In the genomic region with DNA sequence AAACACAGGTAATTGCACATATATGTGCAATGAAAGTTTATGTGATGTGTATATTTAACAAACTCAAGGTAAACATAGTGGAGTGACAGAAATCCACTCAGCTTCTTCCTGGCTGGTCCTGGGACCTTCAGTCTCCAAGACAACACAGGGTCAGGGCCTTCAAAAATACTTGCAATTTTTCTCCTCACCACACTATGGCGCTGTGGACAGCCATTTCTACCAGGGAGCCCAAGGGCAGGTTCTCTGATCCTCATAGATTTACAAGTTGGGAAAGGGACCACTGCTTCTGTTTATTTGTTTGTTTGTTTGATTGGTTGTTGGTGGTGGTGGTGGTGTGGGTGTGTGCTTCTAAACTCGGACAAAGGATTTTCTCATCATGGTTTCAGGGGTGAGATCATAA, we compare ENCODE assay signal across 10 mouse cellular contexts. TPM values are rescaled to one million over a fixed set of nuclear protein-coding genes. Genes with fewer than 3 reads are reported as not detected.
DNase-seq lines count a peak whose midpoint lies in the region; ATAC-seq and TF ChIP-seq lines count a peak whose summit lies in the region.
"Had no signal": no experiment of that assay in that cellular context is flagged by ENCODE, and none has a peak within 500 bp of the region (broad histone marks: within the 10 kb centered on the region; RNA-seq: fewer than 3 reads in every experiment).

No protein-coding gene starts in this region.

- intact Hi-C loops in gastrocnemius, postnatal 14 days (cut with DNase I; ENCODE audit: low total_unique reads), result loop anchor here (5.0 kb wide), 2 partner anchors 35 to 125 kb away; no protein-coding TSS in a partner anchor

- no peaks in the 10 kb centered on the region for H3K4me1 ChIP-seq in thymus, adult 2 months (replicated peaks; ENCODE audit: control insufficient read depth, insufficient read depth, low read length)
- H3K4me1 ChIP-seq in embryonic facial prominence, embryonic 11.5 days (ENCODE audit: control insufficient read depth, insufficient read depth, low read length), result no peaks in the 10 kb centered on the region; the same call in 1 of the 2 replicates

- no peak for TF ChIP-seq CTCF in thymus, adult 2 months (IDR thresholded peaks at IDR 0.05; ENCODE audit: borderline replicate concordance, control insufficient read depth, extremely low read depth, insufficient read depth, low read length, poor library complexity)

- no peaks in the 10 kb centered on the region for H3K36me3 ChIP-seq in thymus, adult 2 months (ENCODE audit: control insufficient read depth, insufficient read depth, low read length)
- no peaks in the 10 kb centered on the region for H3K36me3 ChIP-seq in embryonic facial prominence, embryonic 11.5 days (replicated peaks; ENCODE audit: control insufficient read depth, insufficient read depth, low read depth, low read length)
- H3K36me3 ChIP-seq: hindbrain, embryonic 15.5 days had no signal

- peaks cover 11% of the 10 kb centered on the region; the same call in 1 of the 2 replicates for H3K27me3 ChIP-seq in thymus, adult 2 months (ENCODE audit: control insufficient read depth, insufficient read depth, low read length)
- peaks cover 21% of the 10 kb centered on the region for H3K27me3 ChIP-seq in embryonic facial prominence, embryonic 11.5 days (ENCODE audit: control insufficient read depth, insufficient read depth, low read length)

- DNase-seq in gastrocnemius, adult 18-20 months (ENCODE audit: low spot score), result peak; percentile 43
- no peak for DNase-seq in gastrocnemius, postnatal 14 days
- peak; percentile 29 for DNase-seq in thymus, adult 2 months
- DNase-seq in thymus, adult 18-20 months, result no peak
- peak; percentile 29 for DNase-seq in embryonic facial prominence, embryonic 11.5 days (ENCODE audit: low spot score)
- DNase-seq in thymus, postnatal 4 days, result peak; percentile 45
- no peak for DNase-seq in yolk sac, embryonic 10.5 days (ENCODE audit: low spot score)

- H3K27ac ChIP-seq in thymus, adult 2 months (ENCODE audit: control insufficient read depth, insufficient read depth, low read length), result no peak overlapping the region
- no peak overlapping the region for H3K27ac ChIP-seq in embryonic facial prominence, embryonic 11.5 days (replicated peaks; ENCODE audit: low read depth, low read length)
- H3K27ac ChIP-seq: hindbrain, embryonic 15.5 days had no signal

- no peak for TF ChIP-seq POLR2A in thymus, adult 2 months (IDR thresholded peaks at IDR 0.05; ENCODE audit: control insufficient read depth, extremely low read depth, insufficient read depth, low read length, poor library complexity)

- H3K9me3 ChIP-seq in embryonic facial prominence, embryonic 11.5 days (replicated peaks; ENCODE audit: control insufficient read depth, low read length), result no peaks in the 10 kb centered on the region
- H3K9me3 ChIP-seq: hindbrain, embryonic 15.5 days had no signal

- 10% methylated on average over 2 of the region's 2 CpGs for WGBS in thymus, adult 2 months
- whole genome bisulfite sequencing in embryonic facial prominence, embryonic 11.5 days, result 2% methylated on average over 2 of the region's 2 CpGs

- no peak for ATAC-seq in embryonic facial prominence, embryonic 11.5 days (replicated peaks; ENCODE audit: insufficient number of reproducible peaks, low FRiP score, low TSS enrichment, low read depth)
- ATAC-seq in frontal cortex, adult (ENCODE audit: low TSS enrichment), result no peak

- no peak overlapping the region for H3K9ac ChIP-seq in embryonic facial prominence, embryonic 11.5 days (replicated peaks; ENCODE audit: low read length)
- H3K9ac ChIP-seq: hindbrain, embryonic 15.5 days had no signal

- no peak overlapping the region for H3K4me3 ChIP-seq in thymus, adult 2 months (ENCODE audit: control insufficient read depth, insufficient read depth, low read length)
- H3K4me3 ChIP-seq in embryonic facial prominence, embryonic 11.5 days (ENCODE audit: low read depth, low read length), result no peak overlapping the region
- H3K4me3 ChIP-seq: hindbrain, embryonic 15.5 days had no signal

- H3K4me2 ChIP-seq in embryonic facial prominence, embryonic 11.5 days (ENCODE audit: low read depth, low read length), result no peak overlapping the region
- H3K4me2 ChIP-seq: hindbrain, embryonic 15.5 days had no signal

RNA-seq across cellular contexts. Expression of a gene that starts 3.2 kb away (rescaled TPM):
- total RNA-seq in gastrocnemius, adult 18-20 months (2021), result not detected
- total RNA-seq in gastrocnemius, postnatal 14 days (2021), result not detected
- not detected in 2 replicates for polyA plus RNA-seq in thymus, adult 2 months (2012; rRNA removed)
- polyA plus RNA-seq in embryonic facial prominence, embryonic 11.5 days (2014; fragmentation: Nextera tagmentation; extraction: Ambion mirVana), result 0.42 TPM in 1 of 2 replicates, not detected in the other
- polyA plus RNA-seq: neural tube, embryonic 11.5 days had no signal

RNA-seq across cellular contexts. Expression of a gene that starts 5.1 kb away (rescaled TPM):
- total RNA-seq in gastrocnemius, adult 18-20 months (2021), result 1,000 to 10,000 TPM in 1 of 2 experiments, 100 to 1,000 TPM in 1; 824 to 1,030 TPM
- 100 to 1,000 TPM; 557 to 583 TPM for total RNA-seq in gastrocnemius, postnatal 14 days (2021)
- polyA plus RNA-seq in thymus, adult 2 months (2012; rRNA removed), result 2.3 and 3.7 TPM in 2 replicates
- 0.10 TPM in 1 of 2 replicates, not detected in the other for polyA plus RNA-seq in embryonic facial prominence, embryonic 11.5 days (2014; fragmentation: Nextera tagmentation; extraction: Ambion mirVana)

RNA-seq across cellular contexts. Expression of a gene that starts 39.5 kb away (rescaled TPM):
- 1 to 10 TPM; 5.9 to 7.0 TPM for total RNA-seq in gastrocnemius, adult 18-20 months (2021)
- 10 to 100 TPM; 11.2 to 15.5 TPM for total RNA-seq in gastrocnemius, postnatal 14 days (2021)
- polyA plus RNA-seq in thymus, adult 2 months (2012; rRNA removed), result 77.1 and 86.9 TPM in 2 replicates
- 73.4 and 74.4 TPM in 2 replicates for polyA plus RNA-seq in embryonic facial prominence, embryonic 11.5 days (2014; fragmentation: Nextera tagmentation; extraction: Ambion mirVana)

RNA-seq across cellular contexts. Expression of a gene that starts 41.3 kb away (rescaled TPM):
- 10 to 100 TPM; 32.4 to 62.9 TPM for total RNA-seq in gastrocnemius, adult 18-20 months (2021)
- total RNA-seq in gastrocnemius, postnatal 14 days (2021), result 10 to 100 TPM in 1 of 2 experiments, 1 to 10 TPM in 1; 5.9 to 13.0 TPM
- polyA plus RNA-seq in thymus, adult 2 months (2012; rRNA removed), result 0.52 and 0.81 TPM in 2 replicates
- polyA plus RNA-seq in embryonic facial prominence, embryonic 11.5 days (2014; fragmentation: Nextera tagmentation; extraction: Ambion mirVana), result not detected in 2 replicates
- polyA plus RNA-seq: neural tube, embryonic 11.5 days had no signal

Comparison
In these comparisons a context has a peak if more than half of its experiments do, and no peak if none do; other contexts are left out.
1. DNase-seq: peak in gastrocnemius, adult 18-20 months (single experiment), thymus, adult 2 months (single experiment), embryonic facial prominence, embryonic 11.5 days (single experiment) and thymus, postnatal 4 days (single experiment); none in gastrocnemius, postnatal 14 days (single experiment), thymus, adult 18-20 months (0 of 2) and yolk sac, embryonic 10.5 days (single experiment).